Mouse (Mus musculus): Measurements from ENCODE around the gene Rab3il1.

DNA sequence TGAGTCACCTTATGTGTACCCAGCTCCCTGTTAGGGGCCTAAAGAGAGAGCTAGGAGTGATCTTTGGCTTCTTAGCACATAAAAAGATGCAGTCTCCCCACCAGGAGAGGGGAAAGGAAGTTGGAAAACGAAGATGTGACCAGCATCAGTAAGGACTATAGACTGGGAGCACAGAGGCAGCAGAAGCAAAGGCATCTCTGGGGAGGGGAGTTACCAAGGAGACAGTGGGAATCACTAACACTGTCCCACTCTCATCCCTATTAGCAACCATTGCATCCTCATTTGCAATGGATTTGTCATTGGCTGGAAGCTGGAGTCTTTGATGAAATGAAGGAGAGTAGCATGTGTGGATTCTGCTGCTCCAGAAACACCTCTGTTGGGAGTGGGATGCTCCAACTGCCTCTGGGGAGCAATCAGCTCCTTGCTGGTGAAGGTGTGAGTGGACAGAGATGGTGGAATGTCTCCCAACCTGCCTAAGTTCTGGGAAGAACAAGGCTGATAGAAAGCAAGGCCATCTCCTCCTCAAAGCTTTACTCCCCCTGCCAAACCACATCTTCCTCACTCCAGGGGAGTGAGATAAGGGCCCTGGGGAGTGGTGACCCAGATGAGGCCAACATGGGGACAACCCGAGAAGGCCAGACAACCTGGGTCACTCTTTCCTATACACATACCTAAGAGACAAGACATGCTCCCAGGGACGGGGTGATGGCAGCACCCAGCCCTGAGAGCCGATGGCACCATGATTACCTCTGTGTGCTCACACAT, 44.7 kb upstream of the Rab3il1 start:
- TF ChIP-seq CTCF (IDR thresholded peaks at IDR 0.05; ENCODE audit: low read depth) (no peak), EP300 (optimal IDR thresholded peaks at IDR 0.05) (no peak)

Data from stomach, postnatal 0 days (tissue).